Mouse (Mus musculus) adrenal gland, postnatal 10 days (tissue): Measurements from ENCODE around the gene Ndufaf5. TPM values are rescaled to one million over a fixed set of nuclear protein-coding genes. Genes with fewer than 3 reads are reported as not detected.
A peak's percentile ranks its signal among the peaks of the same experiment; 100 is the strongest.
"Not testable (repeated sequence)": the region's sequence is repeated elsewhere in the genome, so short reads cannot be mapped to it uniquely, and the experiment has no call there.

Source experiments
- DNase-seq: peaks from one replicate; pipeline ENCODE4 v3.0.0; 2021; ENCODE audit warnings: mixed read lengths
- long read RNA-seq, 2 experiments: library from polyadenylated mRNA; stranded (forward); transcript quantifications; one replicate each; pipeline ENCODE4 v2.0.0; 2021
- total RNA-seq, 2 experiments: library from RNA; stranded (reverse); gene quantifications; 2 replicates each; pipeline ENCODE4 v1.2.3; 2021

Gene Ndufaf5
- total RNA-seq, result 10 to 100 TPM; 20.4 to 28.6 TPM
- long read RNA-seq, experiment 1, transcript Ndufaf5-201 (11 exons, 1,166 nt), result major isoform, 12 of 22 reads
- long read RNA-seq, experiment 1, partial matches to known transcripts, result 2 of 22 reads
- long read RNA-seq, experiment 1, other reads (novel, unspliced or antisense), result 8 of 22 reads
- long read RNA-seq, experiment 2, transcript Ndufaf5-201 (11 exons, 1,166 nt), result major isoform, 13 of 19 reads
- long read RNA-seq, experiment 2, partial matches to known transcripts, result 0 of 19 reads
- long read RNA-seq, experiment 2, other reads (novel, unspliced or antisense), result 6 of 19 reads

DNA sequence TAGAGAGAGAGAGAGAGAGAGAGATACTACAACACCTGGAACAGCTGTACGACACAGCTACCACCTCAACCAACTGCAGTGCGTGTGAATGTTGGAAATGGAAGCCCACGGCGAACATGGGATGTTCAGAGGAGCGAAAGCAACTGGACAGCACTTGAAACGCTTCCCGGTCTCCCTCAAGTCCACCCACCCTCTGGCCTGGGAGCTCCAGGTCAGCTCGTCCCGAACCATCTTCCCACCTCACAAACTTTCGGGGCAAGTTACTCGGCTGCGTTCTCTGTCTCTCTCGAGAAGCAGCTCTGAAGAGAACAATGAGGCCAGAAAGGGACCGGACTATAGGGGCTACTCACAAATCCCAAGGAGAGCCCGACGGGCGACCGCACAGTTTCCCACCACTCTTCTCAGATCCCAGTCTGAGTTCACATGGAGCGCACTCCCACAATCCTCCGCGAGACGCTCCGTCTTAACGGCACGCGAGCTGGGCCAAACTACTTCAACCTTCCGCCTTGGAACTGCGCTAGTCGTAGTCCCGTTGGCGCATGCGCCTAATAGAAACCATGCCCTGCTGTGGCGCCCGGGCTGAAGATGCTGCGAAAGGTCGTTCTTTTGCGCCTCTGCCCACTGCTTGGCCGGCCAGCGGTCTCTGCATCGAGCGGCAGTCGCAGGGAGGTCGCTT is at the start of gene Ndufaf5, which contains the start of gene Esf1:
TSS of gene Ndufaf5 (plus strand) at position 523 of the 676 bp plus-strand sequence.
TSS of gene Esf1 (minus strand) at position 438 of the 676 bp plus-strand sequence.
- peak; percentile 97 for DNase-seq

DNA sequence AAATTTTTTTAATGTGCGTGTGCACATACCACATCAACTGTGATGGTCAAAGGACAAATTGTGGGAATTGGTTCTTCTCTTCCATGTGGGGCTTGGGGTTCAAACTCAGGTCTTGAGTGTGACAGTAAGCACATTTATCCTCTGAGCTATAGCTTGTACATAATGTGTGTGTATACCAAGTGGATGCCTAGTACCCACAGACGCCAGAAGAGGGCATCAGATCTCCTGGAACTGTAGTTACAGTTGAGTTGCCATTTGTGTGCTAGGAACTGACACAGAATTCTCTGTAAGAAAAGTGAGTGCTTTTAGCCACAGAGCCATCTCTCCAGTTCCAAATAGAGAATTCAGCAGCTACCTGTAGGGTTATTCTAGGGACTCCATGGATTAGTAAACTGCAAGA is 44.9 kb upstream of the Ndufaf5 start:
- DNase-seq, result no peak

DNA sequence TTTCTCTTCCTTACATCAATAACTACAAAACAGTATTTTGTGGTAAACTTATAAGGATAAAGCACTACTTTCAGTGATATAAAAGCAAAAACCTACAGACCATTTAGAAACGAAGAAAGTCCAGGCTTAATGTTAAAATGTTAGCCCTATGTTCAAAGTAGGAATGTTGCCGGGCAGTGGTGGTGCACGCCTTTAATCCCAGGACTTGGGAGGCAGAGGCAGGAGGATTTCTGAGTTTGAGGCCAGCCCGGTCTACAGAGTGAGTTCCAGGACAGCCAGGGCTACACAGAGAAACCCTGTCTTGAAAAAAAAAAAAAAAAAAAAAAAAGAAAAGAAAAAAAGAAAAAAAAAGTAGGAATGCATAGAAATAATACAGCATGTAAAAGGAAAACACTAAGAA is 18.7 kb upstream of the Ndufaf5 start, which contains the start of gene Gm17374:
TSS of gene Gm17374 (plus strand) at position 301 of the 400 bp plus-strand sequence.
- not testable (repeated sequence) for DNase-seq

DNA sequence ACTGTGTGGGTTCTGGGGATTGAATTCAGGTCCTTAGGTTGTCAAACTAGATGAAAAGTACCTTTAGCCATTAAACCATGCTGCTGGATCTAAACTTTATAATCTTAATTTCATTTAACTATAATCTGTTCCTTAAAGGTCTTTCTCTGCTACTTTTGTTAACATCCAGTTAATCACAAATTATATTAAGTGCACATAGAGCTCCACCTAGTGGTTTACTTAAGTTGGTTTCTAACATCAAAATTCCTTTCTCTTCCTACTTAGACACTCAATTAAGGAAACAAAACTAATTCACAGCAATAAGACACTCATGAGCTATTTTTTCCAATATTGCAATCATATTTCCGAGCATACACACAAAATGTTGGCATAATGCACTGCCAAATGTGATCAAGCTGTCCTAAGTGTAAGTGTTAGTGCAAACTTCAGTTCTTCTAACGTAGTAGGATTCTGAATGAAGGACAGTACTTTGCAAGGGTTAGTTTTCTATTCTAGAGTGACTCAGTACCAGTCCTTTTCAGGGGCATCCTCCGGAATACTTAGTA is 11.2 kb upstream of the Ndufaf5 start:
- DNase-seq, result no peak

DNA sequence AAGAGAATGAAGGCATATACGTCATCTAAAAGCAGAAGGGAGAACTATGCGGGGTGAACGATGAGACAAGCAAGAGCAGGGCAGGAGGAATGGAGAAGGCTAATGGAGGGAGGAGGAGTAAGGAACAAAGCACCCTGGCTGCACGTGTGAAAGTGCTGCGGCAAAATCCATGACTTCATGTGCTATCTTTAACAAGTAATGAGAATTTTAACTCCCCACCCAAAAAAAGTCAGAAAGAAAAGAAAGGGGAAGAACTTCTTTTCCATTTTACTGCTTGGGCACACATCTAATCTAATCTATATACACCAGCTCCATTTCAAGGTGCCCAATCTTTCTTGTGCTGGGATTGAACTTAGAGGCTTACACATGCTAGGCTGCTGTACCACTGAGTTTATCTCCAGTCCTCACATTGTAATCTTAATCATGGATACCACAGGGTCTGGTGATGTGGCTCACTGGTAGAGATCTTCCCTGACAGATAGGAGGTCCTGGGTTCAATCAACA is 7.0 kb upstream of the Ndufaf5 start:
- no peak for DNase-seq

DNA sequence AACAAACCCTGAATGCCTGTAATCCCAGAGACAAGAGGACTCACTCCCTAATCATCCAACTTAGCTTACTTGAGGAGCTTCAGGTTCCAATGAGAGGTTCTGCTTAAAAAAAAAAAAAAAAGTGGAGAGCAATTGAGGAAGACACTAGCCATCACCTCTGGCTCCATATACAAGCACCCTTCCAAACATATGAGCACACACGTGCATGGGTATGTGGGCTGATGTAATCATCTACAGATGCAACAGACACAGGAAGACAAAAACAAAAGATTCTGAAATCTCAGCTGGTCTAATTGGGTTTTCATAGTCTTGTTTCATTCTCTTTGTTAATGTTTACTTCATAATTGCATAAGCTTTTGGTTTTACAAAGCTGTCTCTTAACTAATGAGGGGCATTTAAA is 1.4 kb upstream of the Ndufaf5 start:
- DNase-seq, result no peak

DNA sequence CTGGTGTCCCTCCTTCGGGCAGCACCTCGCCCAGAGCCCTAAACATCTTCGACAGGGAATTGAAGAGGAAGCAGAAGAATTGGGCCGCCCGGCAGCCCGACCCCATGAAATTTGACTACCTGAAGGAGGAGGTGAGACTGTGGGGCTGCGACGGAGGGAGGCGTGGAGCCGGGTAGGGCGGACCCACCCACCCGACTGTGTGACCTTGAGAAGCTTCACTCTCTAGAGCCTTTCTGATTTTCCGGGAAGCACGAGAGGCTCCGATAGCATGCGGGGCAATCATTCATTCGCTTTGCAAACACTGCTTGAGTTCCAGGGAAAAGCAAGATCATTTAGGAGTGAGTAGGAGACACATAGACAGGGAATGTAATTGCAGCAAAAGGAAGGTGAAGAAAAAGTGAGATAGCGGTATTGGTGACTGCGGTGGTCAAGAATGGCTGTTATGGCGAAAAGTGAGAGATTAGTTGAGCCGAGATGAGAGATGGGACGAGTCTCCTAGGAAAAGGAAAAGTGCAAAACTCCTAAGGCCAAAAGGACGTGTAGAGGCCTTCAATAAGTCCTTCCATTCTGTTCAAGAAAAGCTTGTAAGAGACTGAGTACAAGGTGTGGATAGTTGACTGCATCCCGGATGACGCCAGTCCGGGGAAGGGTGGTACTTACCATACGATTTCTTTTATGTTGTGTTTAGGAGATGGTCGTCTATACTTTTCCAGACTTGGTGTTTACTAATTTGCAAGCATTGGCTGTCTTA is 529 bp downstream of the Ndufaf5 start:
- no peak for DNase-seq

DNA sequence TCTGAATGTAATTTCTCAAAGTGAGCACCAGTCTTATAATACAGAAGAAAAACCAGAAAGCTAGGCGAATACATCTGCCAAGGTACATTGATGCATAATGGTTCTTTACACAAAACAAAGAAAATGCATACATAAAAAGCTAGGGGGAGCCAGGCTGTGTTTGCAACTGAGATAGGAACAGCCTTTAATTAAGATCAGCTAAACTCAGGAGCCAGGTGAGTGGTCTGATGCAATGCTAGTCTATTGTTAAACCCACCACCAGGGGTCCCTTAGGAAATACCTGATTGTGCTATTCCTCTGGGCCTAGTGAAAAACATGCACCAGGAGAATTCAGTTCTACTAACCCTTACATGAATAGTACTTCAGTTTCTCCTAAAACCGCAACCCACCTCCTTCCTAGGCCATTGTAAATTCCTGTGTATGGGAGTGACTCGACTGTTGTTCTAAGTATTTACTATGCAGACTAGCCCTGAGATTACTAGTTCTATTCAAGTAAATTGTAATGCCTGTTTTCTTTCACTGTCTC is 15.3 kb downstream of the Ndufaf5 start:
- DNase-seq, result not testable (repeated sequence)

DNA sequence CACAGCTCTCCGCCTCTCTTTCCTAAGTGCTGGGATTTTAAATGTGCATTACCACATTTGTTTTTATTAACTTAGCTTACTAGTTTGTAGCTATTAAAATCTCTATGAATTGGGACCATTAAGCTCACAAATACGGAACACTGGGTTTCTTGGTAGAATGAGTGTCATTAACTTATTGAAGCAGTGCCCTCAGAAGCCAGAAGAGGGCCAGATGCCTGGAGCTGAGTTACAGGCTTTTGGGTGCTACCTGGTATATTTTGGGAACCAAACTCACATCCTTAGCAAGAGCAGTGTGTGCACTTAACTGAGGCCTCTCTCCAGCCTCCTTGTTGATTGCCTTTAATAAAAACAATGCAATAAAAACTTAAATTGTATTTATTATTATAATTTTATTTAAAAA is 30.3 kb downstream of the Ndufaf5 start:
- DNase-seq, result no peak

DNA sequence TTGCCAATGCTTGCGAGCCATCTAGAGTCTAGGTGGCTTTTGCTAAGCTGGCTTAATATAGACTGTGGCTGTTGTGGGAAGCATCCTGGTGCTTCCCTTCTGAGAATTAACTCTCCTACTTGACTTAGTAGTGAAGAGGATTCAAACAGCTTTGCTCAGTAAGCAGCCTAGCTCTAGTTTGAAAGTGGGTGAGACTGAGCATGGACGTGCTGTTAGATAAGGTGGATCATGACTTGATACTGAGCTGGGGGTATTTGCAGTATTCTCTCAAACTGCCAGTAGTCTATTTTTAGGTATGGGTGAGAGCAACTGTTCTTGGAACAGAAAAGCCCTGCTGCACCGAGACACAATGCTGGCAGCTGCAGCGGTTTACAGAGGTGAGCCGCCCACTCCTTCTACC is 32.1 kb downstream of the Ndufaf5 start:
- no peak for DNase-seq

DNA sequence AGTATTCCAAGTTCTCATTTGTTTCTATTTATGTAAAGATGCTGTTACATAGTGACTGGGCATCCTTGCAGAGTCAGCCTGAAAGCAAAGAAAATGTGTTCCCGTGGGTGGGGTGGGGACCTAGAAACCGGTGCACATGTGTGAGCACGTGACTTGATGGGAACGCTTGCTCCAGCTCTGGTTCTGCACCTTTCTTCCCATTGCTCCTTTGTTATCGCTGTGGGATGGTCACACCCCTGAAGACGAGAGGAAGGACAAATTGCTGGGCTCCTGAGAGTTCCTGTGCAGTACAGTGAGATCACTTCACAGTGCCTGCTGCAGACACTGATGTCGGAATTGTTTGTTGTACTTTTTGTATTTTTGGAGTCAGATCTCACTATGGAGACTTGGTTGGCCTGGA is 33.3 kb downstream of the Ndufaf5 start:
- DNase-seq, result no peak

DNA sequence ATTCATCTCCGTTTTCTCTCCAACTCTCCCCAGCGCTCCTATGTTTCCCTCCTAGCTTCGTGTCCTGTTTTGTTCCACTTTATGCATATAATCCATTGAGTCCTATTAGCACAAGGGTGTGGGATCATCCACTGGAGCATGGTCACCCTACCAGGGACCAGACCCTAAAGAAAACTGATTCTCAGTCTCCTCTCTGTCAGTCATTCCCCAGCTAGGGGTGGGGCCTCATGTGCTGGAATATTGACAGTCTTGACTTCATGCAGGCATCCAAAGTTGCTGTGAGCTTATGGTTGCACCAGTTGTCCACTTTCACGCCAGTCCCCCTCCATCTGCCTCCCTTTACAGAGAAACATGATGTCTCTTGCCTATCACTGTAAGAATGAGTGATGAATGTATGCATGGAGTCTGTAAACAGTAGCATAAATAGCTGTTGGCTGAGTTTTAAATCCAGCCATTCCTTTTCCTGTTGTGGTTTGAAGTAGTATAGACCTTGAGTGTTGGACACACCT is 44.1 kb downstream of the Ndufaf5 start:
- no peak for DNase-seq

DNA sequence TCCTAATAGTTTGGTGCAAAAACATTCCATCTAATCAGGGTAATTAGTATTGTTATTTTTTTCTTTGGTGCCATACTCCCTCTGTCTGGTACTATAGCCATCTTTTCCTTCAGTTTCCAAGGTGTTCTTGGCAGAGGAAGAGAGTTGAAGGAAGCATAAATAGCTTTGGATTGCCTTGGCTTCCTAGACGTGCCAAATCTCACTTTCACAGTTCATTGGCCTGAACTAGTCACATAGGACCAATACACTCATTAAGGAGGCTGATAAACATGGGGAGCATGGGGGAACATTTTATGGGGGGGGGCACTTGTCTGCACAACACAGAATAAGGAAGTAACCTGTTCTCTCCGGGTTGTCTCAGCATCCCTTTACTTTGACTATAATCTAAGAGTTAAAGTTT is 45.0 kb downstream of the Ndufaf5 start:
- DNase-seq, result no peak

DNA sequence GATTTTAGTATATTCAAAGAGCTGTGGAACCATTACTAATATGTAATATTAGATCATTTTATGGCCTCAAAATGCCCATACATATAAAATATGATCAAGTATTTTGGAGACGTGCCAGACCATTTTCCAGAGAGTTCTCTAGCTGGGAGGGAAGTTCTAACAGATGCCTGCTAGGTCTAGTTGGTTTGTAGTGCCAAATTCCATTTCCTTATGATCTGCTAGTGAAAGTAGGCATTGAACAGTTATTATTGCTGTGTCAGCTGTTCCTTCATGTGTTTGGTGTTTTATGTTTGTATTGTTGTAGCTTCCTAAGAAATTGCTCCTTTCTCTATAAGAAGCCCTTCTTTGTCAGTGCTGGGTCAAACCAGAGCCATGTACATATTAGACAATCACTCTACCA is 45.5 kb downstream of the Ndufaf5 start:
- DNase-seq, result no peak

DNA sequence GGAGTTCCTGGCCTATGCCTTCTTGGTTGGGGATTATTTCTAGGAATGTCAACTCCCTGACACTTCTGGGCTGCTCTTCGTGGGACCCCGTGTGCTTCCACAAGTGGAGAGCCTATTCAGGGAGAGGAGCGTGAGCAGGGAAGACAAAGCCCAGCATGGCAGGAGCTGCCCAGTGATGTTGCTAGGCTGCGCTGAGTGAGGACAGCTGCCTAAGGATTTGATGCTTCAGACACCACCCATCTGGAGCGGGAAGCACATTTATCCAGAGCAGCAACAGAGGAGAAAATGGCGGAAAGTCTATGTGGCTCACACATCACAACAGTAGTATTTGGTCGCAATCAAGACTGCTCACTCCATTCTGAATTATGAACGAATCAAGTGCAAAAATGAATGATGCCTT is 49.9 kb downstream of the Ndufaf5 start:
- DNase-seq, result no peak

DNA sequence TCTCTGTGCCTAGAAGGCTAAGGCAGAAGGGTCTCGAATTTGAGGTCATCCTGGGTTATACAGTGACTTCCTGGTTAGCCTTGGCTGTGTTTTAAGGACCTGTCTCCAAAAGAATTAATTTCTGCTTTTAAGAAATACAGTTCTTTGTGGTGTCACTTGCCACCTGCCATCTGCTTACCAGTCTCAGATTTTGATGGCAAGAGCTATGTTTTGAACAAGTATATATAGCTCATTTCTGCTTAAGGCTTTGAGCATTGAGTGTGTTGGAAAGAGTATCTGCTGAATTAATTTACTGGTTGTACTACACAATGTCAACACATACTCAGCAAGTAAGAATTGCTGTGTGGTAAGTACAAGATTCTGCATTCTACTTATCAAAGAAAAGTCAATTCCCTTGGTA is 59.8 kb downstream of the Ndufaf5 start:
- no peak for DNase-seq

DNA sequence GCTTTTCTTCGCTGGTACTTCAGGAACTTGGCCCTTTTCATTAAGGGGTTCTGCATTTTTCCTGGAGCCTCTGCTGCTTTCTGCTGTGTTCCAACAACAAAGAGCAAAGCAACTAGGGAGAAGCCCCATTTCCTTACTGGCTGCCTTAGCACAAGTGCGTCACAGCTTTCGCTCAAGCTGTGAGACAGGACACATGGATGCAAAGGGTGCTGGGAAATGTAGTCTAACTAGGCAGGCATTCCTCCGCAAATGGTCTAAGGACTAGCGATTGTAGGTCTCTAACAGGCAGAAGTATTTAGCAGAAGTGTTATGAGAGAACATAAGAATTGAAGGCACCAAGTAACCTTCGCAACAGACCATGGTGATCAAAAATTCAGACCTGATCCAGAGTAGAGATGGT is 66.8 kb downstream of the Ndufaf5 start:
- DNase-seq, result no peak

DNA sequence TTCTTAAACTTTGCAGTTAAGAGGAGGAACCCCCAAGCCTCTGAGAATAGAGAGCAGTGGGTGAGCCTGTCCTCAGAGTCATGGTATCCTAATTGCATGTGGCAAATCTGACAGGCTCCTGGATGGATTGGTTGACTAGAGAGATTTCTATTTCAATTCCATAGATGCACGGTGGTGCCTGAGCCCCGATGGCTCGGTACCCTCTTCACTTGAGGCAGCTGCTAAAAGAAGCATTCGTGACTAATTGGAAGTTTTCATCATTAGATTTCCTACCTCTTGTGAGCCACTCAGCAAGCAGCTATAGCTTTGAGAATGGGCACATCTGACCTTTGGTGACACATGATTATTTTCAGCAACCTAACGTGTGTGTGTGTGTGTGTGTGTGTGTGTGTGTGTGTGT is 71.9 kb downstream of the Ndufaf5 start:
- no peak for DNase-seq

DNA sequence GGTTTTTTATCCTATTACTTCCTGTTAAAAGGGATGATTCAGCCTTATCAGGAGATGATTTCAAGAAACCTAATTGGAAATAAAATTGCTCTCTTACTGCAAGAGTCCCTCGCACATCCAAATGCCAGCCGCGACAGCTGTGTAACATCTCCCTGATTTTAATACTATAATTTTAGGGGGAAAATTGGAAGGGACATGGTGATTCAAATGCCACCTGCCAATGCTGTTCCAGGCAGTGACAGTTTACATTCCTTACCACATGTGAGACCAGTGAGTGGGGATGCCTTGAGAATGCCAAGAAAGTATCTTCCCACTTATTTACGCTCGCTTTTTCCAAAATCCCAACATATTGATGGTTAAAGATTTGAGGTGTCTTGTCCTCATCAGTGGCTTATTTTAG is 72.7 kb downstream of the Ndufaf5 start:
- DNase-seq, result no peak
